Mouse (Mus musculus) neural tube, embryonic 11.5 days (tissue): Measurements from ENCODE around the gene Tmem63a. TPM values are rescaled to one million over a fixed set of nuclear protein-coding genes. Genes with fewer than 3 reads are reported as not detected.
"Not testable (repeated sequence)": the region's sequence is repeated elsewhere in the genome, so short reads cannot be mapped to it uniquely, and the experiment has no call there.

Experiments used
- ATAC-seq: fragments of 200-750 bp; cut with Nextera tagmentation; 2 replicates; pipeline ENCODE4 v1.8.0; 2017; ENCODE audit warnings: moderate number of reproducible peaks, mild to moderate bottlenecking, moderate TSS enrichment, moderate library complexity; ENCODE audit not compliant: insufficient read depth, low FRiP score, low TSS enrichment
- DNase-seq: peaks from one replicate; pipeline ENCODE4 v3.0.0-alpha.2; 2015; ENCODE audit warnings: low spot score
- H3K27ac ChIP-seq: fragments of 300-500 bp; sonication (generic); 2 replicates; pipeline ENCODE4 v1.5.1; 2014; ENCODE audit warnings: low read depth, mild to moderate bottlenecking, low read length
- H3K27me3 ChIP-seq: fragments of 300-500 bp; sonication (generic); 2 replicates; pipeline ENCODE4 v1.6.1; 2014; ENCODE audit warnings: mild to moderate bottlenecking, low read length, mixed read lengths; ENCODE audit not compliant: control insufficient read depth, insufficient read depth
- H3K36me3 ChIP-seq: fragments of 300-500 bp; sonication (generic); 2 replicates; pipeline ENCODE4 v1.6.1; 2014; ENCODE audit warnings: mild to moderate bottlenecking, low read length, moderate library complexity, mixed read lengths; ENCODE audit not compliant: control insufficient read depth, insufficient read depth
- H3K4me1 ChIP-seq: fragments of 300-500 bp; sonication (generic); 2 replicates; pipeline ENCODE4 v1.6.1; 2014; ENCODE audit warnings: low read length, mixed read lengths; ENCODE audit not compliant: control insufficient read depth, insufficient read depth
- H3K4me2 ChIP-seq: fragments of 300-500 bp; sonication (generic); 2 replicates; pipeline ENCODE4 v1.6.1; 2014; ENCODE audit warnings: low read depth, mild to moderate bottlenecking, moderate library complexity
- H3K4me3 ChIP-seq: fragments of 300-500 bp; sonication (generic); 2 replicates; pipeline ENCODE4 v1.5.1; 2014; ENCODE audit warnings: low read depth, low read length
- H3K9ac ChIP-seq: fragments of 300-500 bp; sonication (generic); 2 replicates; pipeline ENCODE4 v1.6.1; 2014; ENCODE audit warnings: mild to moderate bottlenecking, low read length
- H3K9me3 ChIP-seq: fragments of 300-500 bp; sonication (generic); 2 replicates; pipeline ENCODE4 v1.6.1; 2016; ENCODE audit warnings: low read length; ENCODE audit not compliant: control insufficient read depth
- WGBS: fragments of 180-500 bp; shearing (Covaris S2); extraction: QIAGEN DNeasy Blood & Tissue Kit; methylation state at CpG from one replicate; pipeline ENCODE4 v1.1.7; 2014; 5-methylcytosine and 5-hydroxymethylcytosine counted together
- polyA plus RNA-seq: library from polyadenylated mRNA; unstranded; fragments of >200 nt; fragmentation: Nextera tagmentation; extraction: Ambion mirVana; gene quantifications from 2 replicates; pipeline ENCODE4 v1.2.1, GENCODE M21; 2014

The Tmem63a gene
- polyA plus RNA-seq, 1 experiment from 2014 or later: 3.1 TPM

- not testable (repeated sequence) for H3K4me3 ChIP-seq, H3K36me3 ChIP-seq, H3K9me3 ChIP-seq, ATAC-seq, H3K9ac ChIP-seq, H3K27ac ChIP-seq, H3K27me3 ChIP-seq, H3K4me1 ChIP-seq, H3K4me2 ChIP-seq, DNase-seq
- 84% methylated on average over 7 of the region's 7 CpGs for WGBS
Observed at GRCm38 (mm10) chr1:180981298-180982046, 39.3 kb downstream of the Tmem63a start.

GRCm38 (mm10) chr1:180986701-180987100 is 44.6 kb downstream of the Tmem63a start:
- Histone ChIP-seq H3K9me3 (no peaks in the 10 kb centered on the region), H3K9ac (no peak overlapping the region), H3K36me3 (no peaks in the 10 kb centered on the region), H3K4me1 (no peaks in the 10 kb centered on the region), H3K27me3 (no peaks in the 10 kb centered on the region), H3K27ac (no peak overlapping the region), H3K4me3 (no peak overlapping the region), H3K4me2 (no peak overlapping the region)
- DNase-seq (no peak), ATAC-seq (no peak)
- WGBS: 92% methylated on average over 8 of the region's 8 CpGs

- Histone ChIP-seq H3K27ac (no peak overlapping the region), H3K4me3 (no peak overlapping the region), H3K27me3 (no peaks in the 10 kb centered on the region), H3K36me3 (no peaks in the 10 kb centered on the region), H3K9ac (no peak overlapping the region), H3K9me3 (no peaks in the 10 kb centered on the region), H3K4me1 (no peaks in the 10 kb centered on the region), H3K4me2 (no peak overlapping the region)
- DNase-seq (peak; percentile 80), ATAC-seq (no peak)
- WGBS: 1% methylated on average over 9 of the region's 9 CpGs
Observed at GRCm38 (mm10) chr1:180987759-180988158, 45.6 kb downstream of the Tmem63a start.

- ATAC-seq (no peak), DNase-seq (no peak)
- no peaks in the 10 kb centered on the region for H3K4me1 ChIP-seq
- H3K9me3 ChIP-seq: no peaks in the 10 kb centered on the region
- no peak overlapping the region for H3K27ac ChIP-seq
- no peaks in the 10 kb centered on the region for H3K36me3 ChIP-seq
- H3K27me3 ChIP-seq: no peaks in the 10 kb centered on the region
- WGBS: 73% methylated on average over 3 of the region's 3 CpGs
- no peak overlapping the region for H3K4me3 ChIP-seq
- H3K4me2 ChIP-seq: no peak overlapping the region
- H3K9ac ChIP-seq: no peak overlapping the region
Observed at GRCm38 (mm10) chr1:180990671-180991070, 48.5 kb downstream of the Tmem63a start.

GRCm38 (mm10) chr1:180992142-180992541 is 50.0 kb downstream of the Tmem63a start:
- 65% methylated on average over 3 of the region's 3 CpGs for WGBS
- no peak for ATAC-seq

GRCm38 (mm10) chr1:181000501-181001092 is 58.5 kb downstream of the Tmem63a start:
- no peak for ATAC-seq
- no peaks in the 10 kb centered on the region for H3K9me3 ChIP-seq
- 38% methylated on average over 10 of the region's 10 CpGs for WGBS
- no peaks in the 10 kb centered on the region for H3K36me3 ChIP-seq
- peak; percentile 40 for DNase-seq
- H3K4me3 ChIP-seq: no peak overlapping the region
- H3K27me3 ChIP-seq: no peaks in the 10 kb centered on the region
- no peaks in the 10 kb centered on the region; the same call in 1 of the 2 replicates for H3K4me1 ChIP-seq
- no peak overlapping the region for H3K4me2 ChIP-seq
- no peak overlapping the region for H3K9ac ChIP-seq
- no peak overlapping the region for H3K27ac ChIP-seq

More at GRCm38 (mm10) chr1:180992142-180992541, 50.0 kb downstream of the Tmem63a start:
- Histone ChIP-seq H3K4me2 (no peak overlapping the region), H3K27ac (no peak overlapping the region), H3K4me1 (no peaks in the 10 kb centered on the region), H3K4me3 (no peak overlapping the region), H3K36me3 (no peaks in the 10 kb centered on the region), H3K9ac (no peak overlapping the region), H3K9me3 (no peaks in the 10 kb centered on the region), H3K27me3 (no peaks in the 10 kb centered on the region)
- DNase-seq: peak; percentile 33

- Histone ChIP-seq H3K4me2 (no peak overlapping the region), H3K36me3 (no peaks in the 10 kb centered on the region), H3K9me3 (no peaks in the 10 kb centered on the region), H3K27me3 (no peaks in the 10 kb centered on the region), H3K27ac (no peak overlapping the region), H3K4me3 (no peak overlapping the region), H3K4me1 (no peaks in the 10 kb centered on the region; the same call in 1 of the 2 replicates), H3K9ac (no peak overlapping the region)
- 89% methylated on average over 3 of the region's 3 CpGs for WGBS
- no peak for ATAC-seq
- DNase-seq: no peak
Observed at GRCm38 (mm10) chr1:181001217-181001616, 59.1 kb downstream of the Tmem63a start.

- Histone ChIP-seq H3K36me3 (no peaks in the 10 kb centered on the region), H3K27me3 (no peaks in the 10 kb centered on the region), H3K4me3 (no peak overlapping the region), H3K9ac (no peak overlapping the region), H3K4me2 (no peak overlapping the region), H3K27ac (no peak overlapping the region), H3K9me3 (no peaks in the 10 kb centered on the region), H3K4me1 (no peaks in the 10 kb centered on the region; the same call in 1 of the 2 replicates)
- no peak for ATAC-seq
- WGBS: 86% methylated on average over 3 of the region's 3 CpGs
- DNase-seq: no peak
Observed at GRCm38 (mm10) chr1:181001621-181002020, 59.5 kb downstream of the Tmem63a start.

GRCm38 (mm10) chr1:181003790-181004189 is 61.6 kb downstream of the Tmem63a start:
- Histone ChIP-seq H3K27ac (no peak overlapping the region), H3K36me3 (no peaks in the 10 kb centered on the region), H3K9me3 (no peaks in the 10 kb centered on the region), H3K27me3 (no peaks in the 10 kb centered on the region), H3K4me1 (no peaks in the 10 kb centered on the region; the same call in 1 of the 2 replicates), H3K4me2 (no peak overlapping the region), H3K4me3 (no peak overlapping the region), H3K9ac (no peak overlapping the region)
- DNase-seq (no peak), ATAC-seq (no peak)
- WGBS: 86% methylated on average over 2 of the region's 2 CpGs
